Mouse (Mus musculus): ENCODE measurements around the gene Lhfpl4. TPM values are rescaled to one million over a fixed set of nuclear protein-coding genes. Genes with fewer than 3 reads are reported as not detected.

Lhfpl4 gene
- polyA plus RNA-seq, 1 experiment from 2014 or later, result 0.11 TPM

- WGBS (ENCODE audit: insufficient replicate concordance), result 4% methylated on average over 5 of the region's 5 CpGs
- Histone ChIP-seq H3K27ac (ENCODE audit: low read length) (no peak overlapping the region), H3K9ac (ENCODE audit: low read depth, low read length) (no peak overlapping the region), H3K27me3 (ENCODE audit: control insufficient read depth, insufficient read depth, low read depth, low read length) (peaks cover 29% of the 10 kb centered on the region), H3K36me3 (ENCODE audit: control insufficient read depth, insufficient read depth) (no peaks in the 10 kb centered on the region), H3K4me2 (ENCODE audit: low read depth, low read length) (no peak overlapping the region), H3K4me3 (ENCODE audit: low read depth, low read length) (no peak overlapping the region), H3K9me3 (replicated peaks; ENCODE audit: control insufficient read depth, low read length) (no peaks in the 10 kb centered on the region), H3K4me1 (ENCODE audit: control insufficient read depth, low read depth, low read length) (no peaks in the 10 kb centered on the region; the same call in 1 of the 2 replicates)
- ATAC-seq (ENCODE audit: low read depth), result no peak
These were observed 705 bp downstream of the Lhfpl4 start for GRCm38 (mm10) chr6:113194517-113194840.

DNA sequence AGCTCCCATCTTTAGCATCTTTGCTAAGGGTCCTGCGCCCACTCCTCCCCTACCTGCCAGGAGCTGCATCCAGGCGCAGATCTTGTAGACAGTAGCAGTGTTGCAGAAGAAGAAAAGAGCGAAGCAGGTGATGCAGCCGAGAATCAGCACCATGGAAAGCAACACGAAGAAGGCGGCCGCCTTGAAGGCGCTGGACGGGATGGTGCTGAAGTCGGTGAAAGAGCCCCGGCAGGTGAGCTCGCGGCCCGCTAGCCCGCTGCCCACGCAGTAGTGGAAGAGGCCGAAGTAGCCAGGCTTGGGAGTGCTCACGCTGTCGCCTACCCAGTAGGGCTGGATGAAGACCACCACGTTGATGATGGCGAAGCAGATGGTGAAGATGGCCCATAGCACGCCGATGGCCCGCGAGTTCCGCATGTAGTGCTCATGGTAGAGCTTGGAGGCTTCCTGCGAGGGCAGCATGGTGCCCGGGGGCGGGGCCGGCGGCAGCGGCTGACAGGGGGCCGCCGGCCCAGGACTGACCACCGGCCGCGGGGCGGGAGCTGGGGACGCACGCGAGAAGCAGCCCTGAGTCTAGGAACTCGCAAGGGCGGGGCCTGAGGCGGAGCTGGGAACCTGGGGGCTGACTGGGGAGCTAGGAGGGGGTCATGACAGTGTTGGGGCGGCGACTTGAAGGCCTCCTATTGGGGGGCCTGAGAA, 1.3 kb downstream of the Lhfpl4 start:
- WGBS (ENCODE audit: insufficient replicate concordance), result 6% methylated on average over 46 of the region's 46 CpGs
- no peak overlapping the region for H3K9ac ChIP-seq (ENCODE audit: low read depth, low read length)
- no peaks in the 10 kb centered on the region; the same call in 1 of the 2 replicates for H3K4me1 ChIP-seq (ENCODE audit: control insufficient read depth, low read depth, low read length)
- ATAC-seq (ENCODE audit: low read depth), result no peak
- peaks cover 29% of the 10 kb centered on the region for H3K27me3 ChIP-seq (ENCODE audit: control insufficient read depth, insufficient read depth, low read depth, low read length)
- H3K9me3 ChIP-seq (replicated peaks; ENCODE audit: control insufficient read depth, low read length), result no peaks in the 10 kb centered on the region
- H3K27ac ChIP-seq (ENCODE audit: low read length), result no peak overlapping the region
- no peak overlapping the region for H3K4me3 ChIP-seq (ENCODE audit: low read depth, low read length)
- H3K4me2 ChIP-seq (ENCODE audit: low read depth, low read length), result no peak overlapping the region
- H3K36me3 ChIP-seq (ENCODE audit: control insufficient read depth, insufficient read depth), result no peaks in the 10 kb centered on the region

GRCm38 (mm10) chr6:113184866-113185525, 10.2 kb downstream of the Lhfpl4 start:
- Histone ChIP-seq H3K9ac (ENCODE audit: low read depth, low read length) (no peak overlapping the region), H3K9me3 (replicated peaks; ENCODE audit: control insufficient read depth, low read length) (no peaks in the 10 kb centered on the region), H3K36me3 (ENCODE audit: control insufficient read depth, insufficient read depth) (no peaks in the 10 kb centered on the region), H3K27ac (ENCODE audit: low read length) (no peak overlapping the region), H3K4me3 (ENCODE audit: low read depth, low read length) (no peak overlapping the region), H3K4me2 (ENCODE audit: low read depth, low read length) (no peak overlapping the region), H3K4me1 (ENCODE audit: control insufficient read depth, low read depth, low read length) (no peaks in the 10 kb centered on the region), H3K27me3 (ENCODE audit: control insufficient read depth, insufficient read depth, low read depth, low read length) (no peaks in the 10 kb centered on the region)
- ATAC-seq (ENCODE audit: low read depth), result no peak
- 64% methylated on average over 21 of the region's 21 CpGs for WGBS (ENCODE audit: insufficient replicate concordance)

DNA sequence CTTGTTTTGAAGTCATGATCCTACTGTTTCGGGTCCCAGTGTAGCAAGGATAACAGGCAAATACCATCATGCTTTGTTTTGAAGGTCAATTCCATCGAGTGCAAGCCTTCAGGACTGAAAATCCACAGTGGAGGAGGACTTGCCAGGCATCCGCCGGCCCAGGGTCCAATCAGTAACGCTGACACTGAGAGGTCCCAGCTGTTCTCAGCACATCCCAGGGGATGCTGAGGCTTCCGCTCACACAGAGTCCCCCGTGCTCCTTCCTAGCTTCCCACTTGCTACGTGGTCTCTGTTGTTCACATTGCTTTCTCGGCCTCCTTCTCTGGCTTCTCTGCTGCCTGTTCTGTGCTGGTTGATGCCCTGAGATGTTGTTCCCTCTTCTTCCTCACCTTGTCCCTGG, 11.0 kb downstream of the Lhfpl4 start:
- Histone ChIP-seq H3K4me2 (ENCODE audit: low read depth, low read length) (no peak overlapping the region), H3K9me3 (replicated peaks; ENCODE audit: control insufficient read depth, low read length) (no peaks in the 10 kb centered on the region), H3K4me1 (ENCODE audit: control insufficient read depth, low read depth, low read length) (no peaks in the 10 kb centered on the region), H3K27me3 (ENCODE audit: control insufficient read depth, insufficient read depth, low read depth, low read length) (no peaks in the 10 kb centered on the region), H3K36me3 (ENCODE audit: control insufficient read depth, insufficient read depth) (no peaks in the 10 kb centered on the region), H3K27ac (ENCODE audit: low read length) (no peak overlapping the region), H3K4me3 (ENCODE audit: low read depth, low read length) (no peak overlapping the region), H3K9ac (ENCODE audit: low read depth, low read length) (no peak overlapping the region)
- 58% methylated on average over 9 of the region's 9 CpGs for WGBS (ENCODE audit: insufficient replicate concordance)
- ATAC-seq (ENCODE audit: low read depth), result no peak

DNA sequence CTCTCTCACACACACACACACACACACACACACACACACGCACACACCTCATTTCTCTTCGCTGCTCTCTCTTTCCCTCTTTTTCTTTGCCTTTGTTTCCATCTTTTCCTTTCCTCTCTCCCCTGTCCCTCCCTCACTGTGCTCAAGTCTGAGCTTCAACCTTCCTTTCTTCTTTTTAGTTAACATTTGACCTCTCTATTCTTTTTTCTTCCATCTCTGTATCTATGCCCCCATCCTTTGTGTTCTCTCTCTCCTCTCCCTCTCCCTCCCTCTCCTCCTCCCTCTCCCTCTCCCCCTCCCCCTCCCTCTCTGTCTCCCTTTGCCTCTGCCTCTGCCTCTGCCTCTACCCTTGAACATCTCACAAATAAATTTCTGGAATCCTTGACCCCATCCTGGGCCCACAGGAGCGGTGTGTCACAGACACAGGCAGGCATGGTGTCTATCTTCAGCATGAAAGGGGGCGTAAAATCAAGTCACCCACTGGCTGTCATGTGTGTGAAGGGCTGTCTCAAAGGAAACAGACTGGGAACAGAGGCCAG, 15.9 kb downstream of the Lhfpl4 start:
- Histone ChIP-seq H3K9ac (ENCODE audit: low read depth, low read length) (no peak overlapping the region), H3K36me3 (ENCODE audit: control insufficient read depth, insufficient read depth) (no peaks in the 10 kb centered on the region), H3K4me1 (ENCODE audit: control insufficient read depth, low read depth, low read length) (no peaks in the 10 kb centered on the region), H3K4me3 (ENCODE audit: low read depth, low read length) (no peak overlapping the region), H3K27ac (ENCODE audit: low read length) (no peak overlapping the region), H3K27me3 (ENCODE audit: control insufficient read depth, insufficient read depth, low read depth, low read length) (no peaks in the 10 kb centered on the region), H3K9me3 (replicated peaks; ENCODE audit: control insufficient read depth, low read length) (0 out of 2 replicates have a peak, but pooled peaks cover 2% of the 10 kb centered on the region), H3K4me2 (ENCODE audit: low read depth, low read length) (no peak overlapping the region)
- 35% methylated on average over 4 of the region's 4 CpGs for WGBS (ENCODE audit: insufficient replicate concordance)
- ATAC-seq (ENCODE audit: low read depth), result no peak

- WGBS (ENCODE audit: insufficient replicate concordance), result 20% methylated on average over 14 of the region's 14 CpGs
- Histone ChIP-seq H3K4me2 (ENCODE audit: low read depth, low read length) (no peak overlapping the region), H3K9me3 (replicated peaks; ENCODE audit: control insufficient read depth, low read length) (0 out of 2 replicates have a peak, but pooled peaks cover 2% of the 10 kb centered on the region)
These were observed 16.6 kb downstream of the Lhfpl4 start for GRCm38 (mm10) chr6:113178286-113179194.

GRCm38 (mm10) chr6:113176613-113177012, 18.6 kb downstream of the Lhfpl4 start:
- Histone ChIP-seq H3K9ac (ENCODE audit: low read depth, low read length) (no peak overlapping the region), H3K4me2 (ENCODE audit: low read depth, low read length) (no peak overlapping the region), H3K27me3 (ENCODE audit: control insufficient read depth, insufficient read depth, low read depth, low read length) (no peaks in the 10 kb centered on the region), H3K9me3 (replicated peaks; ENCODE audit: control insufficient read depth, low read length) (0 out of 2 replicates have a peak, but pooled peaks cover 2% of the 10 kb centered on the region), H3K27ac (ENCODE audit: low read length) (no peak overlapping the region), H3K36me3 (ENCODE audit: control insufficient read depth, insufficient read depth) (no peaks in the 10 kb centered on the region), H3K4me1 (ENCODE audit: control insufficient read depth, low read depth, low read length) (no peaks in the 10 kb centered on the region), H3K4me3 (ENCODE audit: low read depth, low read length) (no peak overlapping the region)
- 65% methylated on average over 8 of the region's 8 CpGs for WGBS (ENCODE audit: insufficient replicate concordance)
- ATAC-seq (ENCODE audit: low read depth), result no peak

More at GRCm38 (mm10) chr6:113178286-113179194, 16.6 kb downstream of the Lhfpl4 start:
- Histone ChIP-seq H3K27me3 (ENCODE audit: control insufficient read depth, insufficient read depth, low read depth, low read length) (no peaks in the 10 kb centered on the region), H3K4me3 (ENCODE audit: low read depth, low read length) (no peak overlapping the region), H3K9ac (ENCODE audit: low read depth, low read length) (no peak overlapping the region), H3K27ac (ENCODE audit: low read length) (no peak overlapping the region), H3K36me3 (ENCODE audit: control insufficient read depth, insufficient read depth) (no peaks in the 10 kb centered on the region), H3K4me1 (ENCODE audit: control insufficient read depth, low read depth, low read length) (no peaks in the 10 kb centered on the region)
- no peak for ATAC-seq (ENCODE audit: low read depth)

DNA sequence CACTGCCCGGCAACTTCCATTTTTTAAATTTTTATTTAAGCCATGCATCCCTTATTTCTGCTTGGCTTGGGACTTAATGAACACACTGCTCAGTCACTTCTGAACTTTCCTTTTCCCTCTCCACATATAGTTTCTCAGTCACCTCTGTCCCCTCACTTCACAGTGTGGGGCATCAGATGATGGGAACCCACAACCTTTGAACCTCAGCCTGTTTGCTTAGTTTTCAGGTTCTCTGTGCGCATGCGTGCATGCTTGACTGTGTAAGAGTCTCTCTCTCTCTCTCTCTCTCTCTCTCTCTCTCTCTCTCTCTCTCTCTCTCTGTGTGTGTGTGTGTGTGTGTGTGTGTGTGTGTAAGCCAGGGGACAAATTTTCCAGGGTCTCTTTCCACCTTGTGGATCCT, 19.7 kb downstream of the Lhfpl4 start:
- Histone ChIP-seq H3K9me3 (replicated peaks; ENCODE audit: control insufficient read depth, low read length) (0 out of 2 replicates have a peak, but pooled peaks cover 2% of the 10 kb centered on the region), H3K4me2 (ENCODE audit: low read depth, low read length) (no peak overlapping the region), H3K4me1 (ENCODE audit: control insufficient read depth, low read depth, low read length) (no peaks in the 10 kb centered on the region), H3K27me3 (ENCODE audit: control insufficient read depth, insufficient read depth, low read depth, low read length) (no peaks in the 10 kb centered on the region), H3K27ac (ENCODE audit: low read length) (no peak overlapping the region), H3K9ac (ENCODE audit: low read depth, low read length) (no peak overlapping the region), H3K4me3 (ENCODE audit: low read depth, low read length) (no peak overlapping the region), H3K36me3 (ENCODE audit: control insufficient read depth, insufficient read depth) (no peaks in the 10 kb centered on the region)
- peak; percentile 53; the same call in 1 of the 2 replicates for ATAC-seq (ENCODE audit: low read depth)
- 79% methylated on average over 3 of the region's 3 CpGs for WGBS (ENCODE audit: insufficient replicate concordance)

Measured in liver, embryonic 16.5 days (tissue).